Mouse (Mus musculus) ES-E14 (cell line): ENCODE measurements around the gene Smim24. TPM values are rescaled to one million over a fixed set of nuclear protein-coding genes. Genes with fewer than 3 reads are reported as not detected.

Experiments used
- DNase-seq: peaks from one replicate; pipeline ENCODE4 v3.0.0-alpha.2; 2013; ENCODE audit warnings: low read depth, low spot score
- H3K27ac ChIP-seq: 2 replicates; pipeline ENCODE4 v1.5.1; 2012; ENCODE audit warnings: low read depth, mild to moderate bottlenecking, low read length, moderate library complexity, mixed read lengths; ENCODE audit not compliant: poor library complexity, insufficient read depth, severe bottlenecking
- H3K36me3 ChIP-seq: 2 replicates; pipeline ENCODE4 v1.6.1; 2012; ENCODE audit warnings: mild to moderate bottlenecking, low read length, moderate library complexity, mixed read lengths; ENCODE audit not compliant: control insufficient read depth, poor library complexity, insufficient read depth, severe bottlenecking
- H3K4me1 ChIP-seq, 2 experiments: fragments of 150-350 bp in 1 of 2; sonication (generic) in 1 of 2; 2 replicates each; pipeline ENCODE4 v1.6.1; 2012; ENCODE audit warnings: low read length in 2 of 2, mild to moderate bottlenecking in 1 of 2, mixed read lengths in 1 of 2; ENCODE audit not compliant: control insufficient read depth in 2 of 2, insufficient read depth in 2 of 2, poor library complexity in 1 of 2
- H3K4me3 ChIP-seq, 2 experiments: fragments of 150-350 bp in 1 of 2; sonication (generic) in 1 of 2; 2 replicates each; pipeline ENCODE4 v1.5.1; 2012; ENCODE audit warnings: low read length in 2 of 2, low read depth in 1 of 2, mild to moderate bottlenecking in 1 of 2, mixed read lengths in 1 of 2; ENCODE audit not compliant: insufficient read depth in 1 of 2, poor library complexity in 1 of 2, severe bottlenecking in 1 of 2
- H3K9ac ChIP-seq: 2 replicates; pipeline ENCODE4 v1.6.1; 2012; ENCODE audit warnings: low read depth, mild to moderate bottlenecking, low read length, mixed read lengths; ENCODE audit not compliant: poor library complexity, insufficient read depth, severe bottlenecking
- H3K9me3 ChIP-seq: fragments of 150-350 bp; sonication (generic); 2 replicates; pipeline ENCODE4 v1.6.1; 2012; ENCODE audit warnings: low read depth, mild to moderate bottlenecking, low read length; ENCODE audit not compliant: control insufficient read depth, insufficient read depth
- CHD2 ChIP-seq: IDR thresholded peaks from 2 replicates; pipeline ENCODE4 v1.6.1; 2014; ENCODE audit warnings: mild to moderate bottlenecking, low read depth, low read length, inconsistent platforms
- HCFC1 ChIP-seq: IDR thresholded peaks from 2 replicates; pipeline ENCODE4 v1.6.1; 2012; ENCODE audit warnings: low read length, inconsistent platforms, borderline replicate concordance; ENCODE audit not compliant: insufficient read depth
- MAFK ChIP-seq: IDR thresholded peaks from 2 replicates; pipeline ENCODE4 v1.6.1; 2014; ENCODE audit warnings: mild to moderate bottlenecking, low read depth, low read length, inconsistent platforms; ENCODE audit not compliant: insufficient read depth
- ZC3H11A ChIP-seq: IDR thresholded peaks from 2 replicates; pipeline ENCODE4 v1.6.1; 2012; ENCODE audit warnings: low read depth, mild to moderate bottlenecking, inconsistent platforms, low read length, borderline replicate concordance
- ZNF384 ChIP-seq: IDR thresholded peaks from 2 replicates; pipeline ENCODE4 v1.6.1; 2012; ENCODE audit warnings: low read depth, low read length, inconsistent platforms
- in situ Hi-C, 2 experiments: fragments of 600-800 bp; cut with MboI; formaldehyde crosslinking; loops; one replicate each; pipeline ENCODE4 v1.15.1; 2025; ENCODE audit warnings: low sequenced_read_pairs in 2 of 2, inconsistent platforms in 1 of 2; ENCODE audit not compliant: unreplicated experiment in 2 of 2
- total RNA-seq: library from RNA; depleted of rRNA; stranded (reverse); fragments of 300-350 nt; gene quantifications from 2 replicates; pipeline ENCODE4 v1.2.3, GENCODE M21; 2012

Gene Smim24
- total RNA-seq, 1 experiment = 1.7 TPM

DNA sequence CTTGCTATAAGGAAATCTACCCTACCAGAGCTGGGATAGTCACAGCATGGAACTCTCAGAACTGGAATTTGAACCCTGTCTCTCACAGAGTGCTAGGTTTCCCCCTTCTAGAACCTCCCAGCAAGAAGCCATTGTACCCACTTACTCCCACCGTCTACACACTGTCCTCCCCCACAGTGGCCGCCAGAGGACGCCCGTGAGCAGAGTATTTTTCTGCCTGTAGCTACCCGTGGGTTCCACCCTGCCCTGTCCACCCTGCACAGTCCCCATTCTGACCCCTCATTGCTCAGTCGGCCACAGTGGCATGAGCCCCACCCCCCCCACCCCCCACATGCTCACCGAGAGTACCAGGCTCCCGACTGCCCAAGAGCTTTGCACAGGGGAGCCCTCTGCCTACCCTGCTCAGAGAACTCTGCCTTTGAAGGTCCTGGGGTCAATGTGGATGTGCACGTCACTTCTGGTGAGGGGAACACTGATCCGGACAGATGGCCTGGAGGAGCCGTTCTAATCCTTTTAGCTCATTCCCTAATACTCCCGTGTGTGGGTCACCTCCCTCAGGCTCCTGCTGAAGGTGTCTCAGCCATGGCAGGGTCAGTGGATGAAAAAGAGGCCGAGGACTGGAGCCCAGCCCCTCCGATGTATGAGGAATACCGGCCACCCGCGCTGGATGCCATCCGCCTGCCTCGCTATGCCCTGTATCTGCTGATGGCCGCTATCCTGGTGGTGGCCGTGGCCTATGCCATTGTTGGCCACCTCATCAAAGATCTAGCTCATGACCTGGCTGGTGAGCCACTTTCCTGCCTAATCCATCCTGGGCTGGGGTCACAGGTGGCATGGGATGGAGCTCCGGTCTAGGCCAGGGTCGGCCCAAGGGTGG lies 2.8 kb upstream of the Smim24 start:
- no peak overlapping the region for H3K9ac ChIP-seq
- H3K36me3 ChIP-seq = peaks cover 35% of the 10 kb centered on the region
- in situ Hi-C loops = no loop called here

GRCm38 (mm10) chr10:81390678-81390965 lies 2.2 kb upstream of the Smim24 start:
- no peak for TF ChIP-seq ZC3H11A
- TF ChIP-seq MAFK = no peak
- TF ChIP-seq CHD2 = no peak
- no peak for TF ChIP-seq ZNF384
- TF ChIP-seq HCFC1 = no peak
- no peak overlapping the region for H3K4me3 ChIP-seq
- no peak overlapping the region for H3K9ac ChIP-seq
- H3K9me3 ChIP-seq = no peaks in the 10 kb centered on the region
- H3K27ac ChIP-seq = no peak overlapping the region
- H3K4me1 ChIP-seq = peaks cover 0 to 19% of the 10 kb centered on the region in 2 experiments; a peak in 2 of 4 replicates
- no peak for DNase-seq
- H3K36me3 ChIP-seq = peaks cover 34% of the 10 kb centered on the region
- in situ Hi-C loops = no loop called here

More for the DNA sequence above, 2.8 kb upstream of the Smim24 start:
- TF ChIP-seq ZC3H11A (no peak; the same call in 1 of the 2 replicates), ZNF384 (no peak), CHD2 (no peak), MAFK (no peak), HCFC1 (no peak)
- peaks cover 0 to 19% of the 10 kb centered on the region in 2 experiments; a peak in 2 of 4 replicates for H3K4me1 ChIP-seq
- no peak overlapping the region for H3K4me3 ChIP-seq
- H3K9me3 ChIP-seq = no peaks in the 10 kb centered on the region
- no peak overlapping the region for H3K27ac ChIP-seq
- DNase-seq = no peak

GRCm38 (mm10) chr10:81392270-81392669 lies 581 bp upstream of the Smim24 start:
- H3K9ac ChIP-seq = no peak overlapping the region
- in situ Hi-C loops = no loop called here

DNA sequence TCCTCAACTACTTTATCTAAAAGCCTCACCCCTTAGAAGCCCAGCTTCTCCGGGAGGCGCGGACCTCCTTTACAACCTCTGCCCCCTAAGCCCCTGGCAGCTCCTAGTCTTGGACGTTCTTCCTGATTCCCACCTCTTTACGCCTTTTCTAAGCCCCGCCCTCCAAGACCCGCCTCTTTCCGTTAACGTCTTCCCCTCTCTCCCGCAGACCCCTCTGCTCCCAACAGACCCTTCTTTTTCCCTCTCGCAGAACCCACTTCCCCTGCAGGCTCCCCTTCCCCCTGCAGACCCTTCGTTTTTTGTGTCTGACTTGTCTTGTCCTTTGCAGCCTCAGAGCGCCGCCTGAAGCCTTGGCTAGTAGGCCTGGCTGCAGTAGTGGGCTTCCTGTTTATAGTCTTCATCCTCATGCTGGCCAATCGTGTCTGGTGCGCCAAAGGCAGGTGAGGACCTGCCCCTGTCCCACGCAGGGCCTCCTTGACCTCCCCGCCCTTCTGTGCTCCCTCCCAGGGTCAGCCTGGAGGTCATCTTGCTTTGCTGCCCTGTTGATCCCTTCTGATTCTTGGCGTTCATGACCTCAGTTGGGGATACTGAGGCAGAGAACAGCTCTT lies 709 bp downstream of the Smim24 start:
- 0 out of 4 replicates have a peak overlapping the region, but pooled peaks of 1 of the 2 experiments have one; percentile 44 for H3K4me3 ChIP-seq
- in situ Hi-C loops = no loop called here

More at GRCm38 (mm10) chr10:81392270-81392669, 581 bp upstream of the Smim24 start:
- peaks cover 0 to 21% of the 10 kb centered on the region in 2 experiments; a peak in 2 of 4 replicates for H3K4me1 ChIP-seq
- TF ChIP-seq ZNF384 (no peak), MAFK (no peak), CHD2 (no peak), HCFC1 (no peak)
- no peak for DNase-seq
- H3K36me3 ChIP-seq = peaks cover 18% of the 10 kb centered on the region
- no peaks in the 10 kb centered on the region for H3K9me3 ChIP-seq
- no peak overlapping the region for H3K4me3 ChIP-seq
- no peak overlapping the region for H3K27ac ChIP-seq

More for the DNA sequence above, 709 bp downstream of the Smim24 start:
- 0 out of 2 replicates have a peak overlapping the region, but pooled peaks have one; percentile 28 for H3K9ac ChIP-seq
- H3K4me1 ChIP-seq = peaks cover 0 to 26% of the 10 kb centered on the region in 2 experiments; a peak in 2 of 4 replicates
- no peak overlapping the region for H3K27ac ChIP-seq
- DNase-seq = no peak
- peaks cover 5% of the 10 kb centered on the region for H3K36me3 ChIP-seq
- TF ChIP-seq MAFK (no peak), ZC3H11A (no peak), CHD2 (no peak), ZNF384 (no peak), HCFC1 (no peak)
- no peaks in the 10 kb centered on the region for H3K9me3 ChIP-seq
